Mouse (Mus musculus) left cerebral cortex, postnatal 36 days (tissue): ENCODE data around the gene Angptl4. TPM values are rescaled to one million over a fixed set of nuclear protein-coding genes. Genes with fewer than 3 reads are reported as not detected.
"Not testable (repeated sequence)": the region's sequence is repeated elsewhere in the genome, so short reads cannot be mapped to it uniquely, and the experiment has no call there.

ENCODE experiments used
- DNase-seq, 2 experiments: peaks; one replicate each; pipeline ENCODE4 v3.0.0; 2021 to 2022; ENCODE audit warnings: low spot score in 2 of 2, mixed read lengths in 1 of 2
- intact Hi-C: fragments of 180-260 bp; cut with DNase I; formaldehyde crosslinking; loops from one replicate; pipeline ENCODE4 v1.15.1; 2025
- total RNA-seq, 2 experiments: library from RNA; stranded (reverse); gene quantifications; 2 replicates each; pipeline ENCODE4 v1.2.3; 2021

Gene Angptl4
- total RNA-seq, 2 experiments from 2014 or later, result 3.3 to 4.8 TPM

DNA sequence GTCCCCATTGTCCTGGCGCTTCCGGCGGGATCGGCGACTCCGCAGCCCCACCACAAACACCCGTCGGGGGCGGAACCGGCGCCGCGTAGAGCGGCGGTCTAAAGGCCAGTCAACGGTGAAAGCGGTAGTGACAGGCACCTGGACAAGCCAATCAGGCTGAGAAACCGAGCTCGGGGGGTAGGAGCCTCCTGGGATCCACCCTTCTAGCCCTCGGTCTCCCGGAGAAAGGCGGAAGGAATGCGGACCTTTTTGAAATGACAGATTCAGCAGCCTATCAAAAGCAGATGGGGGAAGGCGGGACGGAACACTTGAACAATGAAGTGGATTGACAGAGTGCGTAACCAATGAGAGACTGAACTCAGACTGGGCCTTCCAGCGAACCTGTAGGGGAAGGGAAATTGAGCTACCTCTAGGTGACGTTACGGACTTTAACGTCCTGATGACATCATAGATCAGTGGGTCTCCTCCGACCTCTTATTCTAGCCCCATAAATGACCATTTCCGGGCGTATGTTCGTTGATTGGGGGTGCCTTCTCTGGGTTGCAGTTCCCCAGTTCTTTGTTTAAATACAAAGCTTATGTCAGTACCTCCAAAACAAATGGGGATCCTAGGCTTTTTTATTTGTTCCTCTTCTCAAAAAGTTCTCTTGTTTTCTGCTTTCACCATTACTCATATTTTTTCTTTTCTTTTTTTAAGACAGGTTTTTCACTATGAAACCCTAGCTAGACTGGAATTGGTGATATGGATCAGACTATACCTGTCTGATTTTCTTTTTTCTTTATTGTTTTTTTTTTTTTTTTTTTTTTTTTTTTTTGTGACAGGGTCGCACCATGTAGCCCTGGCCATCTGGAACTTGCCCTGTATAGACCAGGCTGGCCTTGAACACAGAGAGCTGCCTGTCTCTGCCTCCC is 21.1 kb downstream of the Angptl4 start, which contains the start of gene Rab11b:
Gene Rab11b, minus strand, starts transcription at position 276 of the 911 bp plus-strand sequence.
- intact Hi-C loops, result no loop called here
- peak; percentile 100 for DNase-seq

DNA sequence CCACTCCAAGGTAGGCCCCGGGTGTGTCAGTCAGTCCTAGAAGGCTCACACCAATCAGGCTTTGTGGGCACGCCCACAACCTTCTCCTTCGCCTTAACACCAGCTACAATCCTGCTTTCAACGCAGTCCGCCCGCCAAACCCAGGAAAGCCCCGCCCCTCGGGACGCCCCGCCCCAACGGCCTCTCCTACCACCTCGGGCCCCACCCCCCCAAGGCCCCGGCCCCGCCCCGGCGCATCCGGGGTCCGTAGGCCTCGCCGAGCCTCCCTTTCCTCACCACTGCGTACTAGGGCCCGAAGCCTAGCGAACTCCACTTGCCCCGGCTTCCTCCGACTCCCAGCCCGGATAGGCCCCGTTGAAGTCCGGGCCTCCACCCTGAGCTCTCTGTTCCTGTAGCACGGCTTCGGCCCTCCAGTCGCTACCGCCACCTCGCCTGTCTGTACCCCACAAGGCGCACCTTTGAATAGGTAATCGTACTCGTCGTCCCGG is 21.8 kb downstream of the Angptl4 start:
- intact Hi-C loops, result loop anchor here (1.0 kb wide), 1 partner anchor 75 kb away; no protein-coding TSS in a partner anchor
- DNase-seq, result peak; percentile 86

DNA sequence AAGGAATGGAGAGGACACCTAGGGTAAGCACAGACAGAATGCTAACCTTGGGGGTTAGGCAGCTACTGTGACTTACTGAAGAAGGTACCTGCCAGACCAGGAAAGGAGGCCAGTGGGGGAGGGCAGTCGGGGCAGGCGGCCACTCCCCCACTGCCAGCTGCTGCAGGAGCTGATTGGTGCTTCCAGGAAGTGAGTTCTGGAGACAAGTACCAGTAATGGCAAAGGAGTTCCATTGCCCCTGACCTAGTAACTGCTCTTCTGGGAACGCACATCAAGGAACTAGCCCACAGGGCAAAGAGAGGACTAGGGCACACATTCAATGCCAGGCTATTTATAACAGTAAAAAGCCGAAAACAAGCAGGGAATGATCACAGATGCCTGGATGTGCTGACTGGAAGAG is 24.4 kb downstream of the Angptl4 start:
- DNase-seq, result no peak
- intact Hi-C loops, result loop anchor here (2.0 kb wide), 1 partner anchor 38 kb away; the partner anchor contains the start of gene March2

DNA sequence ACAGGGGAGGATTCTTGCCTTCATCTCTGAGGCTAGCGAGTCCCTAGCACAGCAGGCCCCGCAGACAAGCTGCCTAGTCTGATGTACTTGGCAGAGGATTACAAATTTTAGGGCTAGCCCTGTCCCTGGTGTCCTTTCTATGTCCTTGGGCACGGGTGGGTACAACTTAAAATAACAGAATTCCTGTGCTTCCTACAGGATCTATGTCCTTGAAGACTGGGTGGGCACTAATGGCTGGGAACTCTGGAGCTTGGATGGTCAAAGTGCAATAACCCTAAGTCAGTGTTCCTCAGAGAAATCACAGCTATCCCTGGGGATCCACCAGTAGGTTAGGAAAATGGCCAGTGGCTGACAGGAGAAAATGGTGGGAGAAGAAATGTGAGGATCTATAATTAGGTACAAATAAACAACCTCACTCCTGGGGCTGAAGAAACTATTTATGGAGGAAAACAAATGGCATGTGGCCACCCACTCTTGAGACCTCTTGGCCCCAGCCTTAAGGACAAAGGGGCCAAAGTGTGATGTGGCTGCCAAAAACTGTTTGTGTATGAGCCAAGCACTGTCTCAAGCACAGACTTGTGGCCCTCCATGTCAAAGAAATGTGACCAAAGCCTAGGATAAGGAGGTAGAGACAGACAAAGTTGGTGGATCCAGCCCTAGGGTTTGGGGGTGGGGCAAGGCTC is 25.4 kb downstream of the Angptl4 start:
- intact Hi-C loops, result loop anchor here (2.0 kb wide), 1 partner anchor 37 kb away; the partner anchor contains the start of gene March2

DNA sequence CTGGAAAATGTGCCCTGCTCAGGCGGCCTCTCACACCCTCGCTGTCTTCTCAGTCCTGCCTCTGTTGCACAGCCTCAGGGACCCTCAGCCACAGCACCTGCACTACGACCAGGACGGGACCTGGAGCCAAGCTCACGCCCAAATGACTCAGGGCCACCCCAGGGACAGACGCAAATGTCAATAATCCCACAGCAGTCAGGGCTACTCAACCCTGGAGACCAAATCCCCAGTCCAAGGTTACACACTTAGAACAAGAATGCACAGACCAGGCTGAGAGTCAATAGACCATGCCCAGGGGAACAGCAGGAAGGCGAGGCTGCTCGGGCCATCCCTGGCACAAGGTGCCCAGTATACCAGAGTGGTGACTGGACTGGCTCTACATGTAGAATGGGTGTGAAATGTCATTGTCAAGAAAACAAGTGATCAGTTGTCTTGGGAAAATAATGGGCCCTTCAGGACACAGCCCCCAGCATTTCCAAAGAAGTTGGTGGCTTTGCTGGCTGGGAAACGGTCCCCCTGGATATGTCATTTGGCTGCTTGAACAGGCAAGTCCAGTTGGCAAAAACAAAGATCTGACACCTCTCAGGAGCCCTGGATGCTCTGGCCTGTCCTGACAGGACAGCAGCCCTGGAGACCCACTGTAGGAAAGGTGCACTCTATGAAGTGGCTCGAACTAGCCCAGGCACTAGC is 26.1 kb downstream of the Angptl4 start:
- no peak for DNase-seq
- intact Hi-C loops, result loop anchor here (2.0 kb wide), 1 partner anchor 37 kb away; the partner anchor contains the start of gene March2

More for the DNA sequence above, 25.4 kb downstream of the Angptl4 start:
- DNase-seq, result no peak

DNA sequence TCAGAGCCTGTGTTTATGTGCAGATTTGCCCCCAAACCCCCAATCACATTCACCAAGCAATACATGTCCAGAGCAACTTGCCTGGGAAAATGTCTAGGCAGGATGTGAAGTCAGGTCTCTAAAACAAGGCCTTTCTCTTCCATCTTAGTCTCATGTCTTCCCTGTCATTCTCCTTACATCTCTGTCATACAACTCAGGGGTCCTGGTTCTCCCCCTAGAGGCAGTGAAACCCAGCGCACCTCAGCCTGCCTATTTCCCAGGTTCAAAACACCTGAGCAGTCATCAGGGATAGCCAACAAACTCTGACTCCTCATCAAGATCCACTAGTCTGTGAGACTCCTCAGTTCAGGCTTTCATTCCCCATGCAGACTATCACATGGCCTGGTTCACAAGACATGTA is 27.0 kb downstream of the Angptl4 start:
- intact Hi-C loops, result no loop called here
- DNase-seq, result no peak

DNA sequence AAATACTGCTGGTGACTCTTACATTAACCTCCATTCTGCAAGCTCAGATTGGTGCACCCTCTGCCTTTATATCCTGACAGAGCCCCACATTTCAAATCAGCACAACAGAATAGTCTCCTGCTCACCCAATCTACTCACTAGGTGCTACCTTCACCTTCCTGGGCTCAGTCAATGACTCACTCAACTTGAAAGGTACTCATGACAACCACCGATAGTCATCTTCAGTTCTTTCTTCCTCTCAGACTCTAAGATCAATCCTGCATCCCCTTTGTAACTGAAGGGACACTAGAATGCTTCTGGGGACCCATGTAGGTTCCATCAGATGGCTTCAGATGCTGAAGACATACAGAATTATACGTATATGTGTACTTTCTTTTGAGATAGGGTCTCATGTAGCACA is 29.3 kb downstream of the Angptl4 start:
- no peak for DNase-seq
- intact Hi-C loops, result no loop called here

DNA sequence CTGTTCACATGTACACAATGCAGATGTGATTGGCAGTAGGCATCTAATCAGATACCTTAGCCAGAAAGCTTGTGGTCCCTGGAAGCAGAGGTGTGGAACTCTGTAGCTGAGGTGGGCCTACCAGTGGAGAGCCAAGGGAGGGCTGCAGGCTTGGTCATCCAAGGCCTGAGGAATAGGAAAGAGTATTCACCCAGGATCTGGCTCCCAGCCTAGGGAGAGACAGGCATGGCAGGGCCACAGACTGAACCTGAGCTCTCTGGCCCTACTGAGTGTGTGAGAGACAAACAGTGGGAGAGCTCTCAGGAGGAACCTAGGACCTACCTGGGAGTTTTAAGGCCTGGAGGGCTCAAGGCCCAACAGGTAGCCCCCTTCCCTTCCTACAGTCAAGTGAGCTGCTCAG is 30.4 kb downstream of the Angptl4 start:
- no peak for DNase-seq
- intact Hi-C loops, result no loop called here

DNA sequence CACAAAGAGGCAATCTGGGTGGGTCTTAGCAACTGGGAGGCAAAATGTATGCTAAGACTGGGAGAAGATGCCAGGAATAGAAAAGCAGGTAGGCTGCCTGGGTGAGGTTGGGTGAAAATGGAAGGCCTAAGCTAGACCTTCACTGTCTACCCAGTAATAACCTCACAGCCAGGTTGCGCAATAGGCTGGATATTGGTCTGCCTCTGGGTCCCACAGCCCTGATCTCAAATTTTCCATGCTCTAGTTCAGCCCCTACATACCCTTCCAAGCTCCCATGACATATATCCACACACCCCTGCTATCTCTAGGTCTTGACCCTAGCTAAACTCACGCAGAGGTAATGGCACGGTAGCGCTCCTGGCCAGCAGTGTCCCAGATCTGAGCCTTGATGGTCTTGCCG is 32.2 kb downstream of the Angptl4 start:
- intact Hi-C loops, result loop anchor here (5.0 kb wide), 1 partner anchor 53 kb away; no protein-coding TSS in a partner anchor
- no peak for DNase-seq

DNA sequence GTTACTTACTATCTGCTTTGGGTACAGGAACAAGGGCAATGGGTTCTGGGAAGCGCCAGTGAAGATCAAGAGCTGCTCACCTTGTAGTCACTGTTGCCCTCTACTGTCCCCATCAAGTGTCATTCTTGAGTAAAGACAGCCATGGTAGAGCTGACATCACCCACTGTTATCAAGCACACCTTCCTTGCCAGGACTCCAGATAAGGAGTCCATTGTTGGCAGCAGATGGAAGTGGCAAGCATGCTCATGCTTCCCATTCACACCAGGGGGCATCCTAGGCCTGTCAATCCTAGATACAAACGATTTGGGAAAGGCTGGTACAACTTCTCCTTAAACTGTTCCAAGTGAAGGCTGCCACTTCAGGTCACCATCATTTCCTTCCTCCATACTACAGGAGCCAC is 35.6 kb downstream of the Angptl4 start:
- no peak for DNase-seq
- intact Hi-C loops, result loop anchor here (5.0 kb wide), 1 partner anchor 56 kb away; no protein-coding TSS in a partner anchor

DNA sequence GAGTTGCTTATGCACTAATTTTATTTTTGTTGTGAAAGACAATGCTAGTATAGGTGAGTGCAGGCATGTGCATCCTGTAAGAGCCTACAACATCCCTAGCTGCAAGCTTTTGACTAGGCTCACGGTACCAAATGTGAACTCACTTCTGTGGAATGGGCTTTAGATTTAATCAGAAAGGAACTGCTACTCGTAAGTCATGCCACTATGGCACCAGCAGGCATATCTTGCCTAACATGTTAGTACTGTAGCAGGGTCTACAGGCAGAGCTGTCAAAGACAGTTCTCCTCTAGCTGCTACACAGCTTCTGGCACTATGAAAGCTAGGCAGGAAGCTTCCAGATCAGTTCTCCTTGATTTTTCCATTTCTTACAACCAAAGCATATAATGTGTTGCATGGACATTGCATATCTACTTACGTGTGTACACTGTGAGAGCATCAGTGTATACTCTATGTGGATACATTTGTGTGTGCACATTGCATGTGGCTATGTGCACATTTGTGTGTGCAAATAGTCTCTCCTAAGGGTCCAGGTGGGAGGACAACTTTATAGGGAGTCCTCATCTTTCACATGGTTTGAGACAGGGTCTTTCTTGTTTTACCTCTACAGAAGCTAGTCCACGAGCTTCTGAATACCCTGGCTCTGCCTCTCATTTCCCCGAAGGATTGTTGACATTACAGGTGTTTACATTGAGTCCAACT is 36.8 kb downstream of the Angptl4 start:
- no peak for DNase-seq
- intact Hi-C loops, result loop anchor here (5.0 kb wide), 1 partner anchor 57 kb away; no protein-coding TSS in a partner anchor

DNA sequence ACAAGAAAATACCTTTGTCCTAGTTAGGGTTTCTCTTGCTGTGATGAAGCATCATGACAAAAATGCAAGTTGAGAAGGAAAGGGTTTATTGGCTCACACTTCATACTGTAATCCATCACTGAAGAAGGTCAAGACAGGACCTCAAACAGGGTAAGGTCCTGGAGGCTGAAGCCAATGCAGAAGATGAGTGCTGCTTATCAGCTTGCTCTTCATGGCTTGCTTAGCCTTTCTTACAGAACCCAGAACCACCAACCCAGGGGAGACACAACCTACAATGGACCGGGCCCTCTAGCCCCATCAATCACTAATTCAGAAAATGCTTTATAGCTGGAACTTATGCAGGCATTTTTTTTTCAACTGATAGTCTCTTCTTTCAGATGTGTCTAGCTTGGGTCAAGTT is 39.2 kb downstream of the Angptl4 start:
- intact Hi-C loops, result no loop called here
- no peak for DNase-seq

DNA sequence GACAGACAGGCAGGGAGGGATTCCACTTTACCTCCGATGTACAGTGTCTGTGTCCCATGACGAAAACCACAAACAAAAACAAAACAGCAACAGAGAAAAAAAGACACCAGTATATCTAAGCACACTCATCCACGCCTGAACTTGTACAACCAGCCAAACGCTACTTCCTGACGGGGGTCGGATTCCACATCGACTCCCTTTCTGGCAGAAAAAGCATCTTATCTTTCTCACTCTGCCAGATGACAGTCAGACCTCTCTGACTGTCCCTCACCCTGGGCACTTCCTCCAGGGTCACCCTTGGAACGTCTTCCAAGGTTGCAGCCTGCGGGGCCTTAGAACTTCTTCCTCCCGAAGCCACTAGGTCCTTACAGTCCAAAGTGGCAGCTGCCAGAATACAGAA is 48.1 kb downstream of the Angptl4 start:
- intact Hi-C loops, DNase-seq: not testable (repeated sequence)

DNA sequence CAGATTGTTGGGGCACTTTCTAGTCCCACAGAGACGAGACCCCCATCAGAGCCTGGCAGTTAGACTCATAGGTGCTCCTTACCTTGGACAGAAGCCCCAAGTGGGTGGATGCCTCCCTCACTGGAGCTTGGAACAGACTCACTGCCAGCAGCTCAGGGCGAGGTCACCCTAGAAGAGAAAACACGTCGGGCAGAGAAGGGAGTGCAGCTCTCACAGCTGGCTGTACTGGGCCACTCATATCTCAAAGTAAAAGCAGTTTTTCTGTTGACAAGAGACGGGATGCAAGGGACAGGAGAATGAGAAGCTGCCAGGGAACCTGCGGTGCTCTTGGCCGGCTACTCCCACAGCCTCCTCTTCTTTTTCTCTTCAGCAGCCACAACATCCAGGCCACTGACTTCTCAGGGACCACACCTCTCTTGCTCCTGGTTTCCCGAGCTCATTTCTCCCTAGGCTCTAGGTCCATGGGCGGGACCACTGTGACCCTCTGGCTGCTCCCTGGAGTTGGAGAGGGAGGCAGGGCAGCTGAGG is 49.0 kb downstream of the Angptl4 start:
- intact Hi-C loops, DNase-seq: not testable (repeated sequence)

DNA sequence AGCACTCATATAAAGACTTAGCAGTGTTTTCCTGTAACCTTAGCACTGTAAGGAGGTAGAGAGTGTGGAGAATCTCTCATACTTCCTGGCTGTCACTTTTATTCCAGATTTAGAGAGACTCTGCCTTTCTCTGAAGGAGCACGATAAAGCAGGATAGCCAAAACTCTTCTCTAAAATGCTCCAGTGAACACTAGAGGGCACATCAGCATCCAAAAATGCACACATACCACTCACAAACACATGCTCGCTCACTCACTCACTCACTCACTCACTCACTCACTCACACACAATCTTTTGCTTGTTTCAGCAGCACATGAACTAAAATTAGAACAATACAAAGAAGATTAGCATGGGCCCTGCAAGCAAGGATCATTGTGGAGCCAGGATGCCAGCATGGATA is 52.4 kb downstream of the Angptl4 start:
- intact Hi-C loops, result no loop called here
- DNase-seq, result no peak

DNA sequence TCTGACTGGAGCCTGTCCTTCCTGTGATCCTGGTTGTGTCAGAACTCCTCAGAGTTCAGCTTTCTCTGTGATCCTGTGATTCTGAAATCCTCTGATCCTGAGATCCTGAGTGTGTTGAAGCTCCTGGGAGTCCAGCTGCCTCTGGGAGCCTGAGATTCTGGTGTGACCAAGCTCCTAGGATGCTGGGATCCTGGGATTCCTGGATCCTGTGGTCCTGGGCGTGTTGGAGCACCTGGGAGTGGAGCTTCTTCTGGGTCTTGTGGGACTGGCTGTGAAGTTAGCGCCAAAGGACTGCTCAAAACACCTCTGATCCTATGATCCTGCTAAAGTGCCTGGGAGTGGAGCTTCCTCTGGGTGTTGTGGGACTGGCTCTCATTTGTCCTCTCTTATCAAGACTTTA is 53.2 kb downstream of the Angptl4 start:
- intact Hi-C loops, result no loop called here
- no peak for DNase-seq
